Mouse (Mus musculus) MEL (cell line): ENCODE results near the gene 4930579F01Rik. TPM values are rescaled to one million over a fixed set of nuclear protein-coding genes. Genes with fewer than 3 reads are reported as not detected.

Source experiments
- DNase-seq: peaks from one replicate; pipeline ENCODE4 v3.0.0; 2011; ENCODE audit warnings: low read depth, low spot score
- H3K27ac ChIP-seq: 2 replicates; pipeline ENCODE4 v1.5.1; 2012; ENCODE audit warnings: low read depth, mild to moderate bottlenecking, control low read depth, low read length, moderate library complexity; ENCODE audit not compliant: control insufficient read depth
- H3K27me3 ChIP-seq, 2 experiments: fragments of 150-350 bp in 1 of 2; sonication (generic) in 1 of 2; 2 replicates each; pipeline ENCODE4 v1.6.1; 2012; ENCODE audit warnings: low read length in 2 of 2, mild to moderate bottlenecking in 2 of 2, improper control_type of control experiment in 1 of 2, moderate library complexity in 1 of 2; ENCODE audit not compliant: insufficient read depth in 2 of 2, control insufficient read depth in 1 of 2
- H3K36me3 ChIP-seq, 2 experiments: 2 replicates each; pipeline ENCODE4 v1.6.1; 2012 to 2014; ENCODE audit warnings: low read length in 2 of 2, improper control_type of control experiment in 1 of 2, inconsistent platforms in 1 of 2, mild to moderate bottlenecking in 1 of 2; ENCODE audit not compliant: insufficient read depth in 2 of 2, control insufficient read depth in 1 of 2
- H3K4me1 ChIP-seq, 2 experiments: fragments of 150-350 bp in 1 of 2; sonication (generic) in 1 of 2; 2 replicates each; pipeline ENCODE4 v1.6.1; 2012; ENCODE audit warnings: low read length in 2 of 2, improper control_type of control experiment in 1 of 2, mild to moderate bottlenecking in 1 of 2; ENCODE audit not compliant: insufficient read depth in 2 of 2, control insufficient read depth in 1 of 2
- H3K4me3 ChIP-seq, 2 experiments: fragments of 150-350 bp in 1 of 2; sonication (generic) in 1 of 2; 2 replicates each; pipeline ENCODE4 v1.5.1; 2012; ENCODE audit warnings: low read depth in 2 of 2, low read length in 2 of 2, mild to moderate bottlenecking in 2 of 2, moderate library complexity in 2 of 2, control low read depth in 1 of 2, improper control_type of control experiment in 1 of 2; ENCODE audit not compliant: control insufficient read depth in 1 of 2, insufficient read depth in 1 of 2
- H3K79me2 ChIP-seq: 2 replicates; pipeline ENCODE4 v1.6.1; 2012; ENCODE audit warnings: mild to moderate bottlenecking, low read length, moderate library complexity; ENCODE audit not compliant: control insufficient read depth, poor library complexity, insufficient read depth
- H3K9ac ChIP-seq: 2 replicates; pipeline ENCODE4 v1.6.1; 2012; ENCODE audit warnings: low read depth, mild to moderate bottlenecking, control low read depth, low read length, moderate library complexity; ENCODE audit not compliant: control insufficient read depth, poor library complexity, severe bottlenecking
- H3K9me3 ChIP-seq: fragments of 150-350 bp; sonication (generic); replicated peaks from 2 replicates; pipeline ENCODE4 v1.6.1; 2012; ENCODE audit warnings: mild to moderate bottlenecking, low read length, improper control_type of control experiment, moderate library complexity; ENCODE audit not compliant: insufficient read depth
- BHLHE40 ChIP-seq: IDR thresholded peaks from 2 replicates; pipeline ENCODE4 v1.6.1; 2012; ENCODE audit warnings: low read depth, mild to moderate bottlenecking, inconsistent platforms, low read length, improper control_type of control experiment, borderline replicate concordance
- CHD1 ChIP-seq: IDR thresholded peaks from 2 replicates; pipeline ENCODE4 v1.6.1; 2012; ENCODE audit warnings: low read depth, mild to moderate bottlenecking, inconsistent platforms, low read length, improper control_type of control experiment
- CHD2 ChIP-seq: IDR thresholded peaks from 2 replicates; pipeline ENCODE4 v1.6.1; 2011; ENCODE audit warnings: low read length, improper control_type of control experiment
- CTCF ChIP-seq, 3 experiments: IDR thresholded peaks in 2 of 3; conservative IDR thresholded peaks in 1 of 3; 2 replicates each; pipeline ENCODE4 v1.5.1; 2011 to 2012; ENCODE audit warnings: low read length in 3 of 3, low read depth in 2 of 3, mild to moderate bottlenecking in 2 of 3, improper control_type of control experiment in 1 of 3, inconsistent platforms in 1 of 3, mixed read lengths in 1 of 3, moderate library complexity in 1 of 3; ENCODE audit not compliant: control insufficient read depth in 1 of 3, insufficient read depth in 1 of 3, poor library complexity in 1 of 3, severe bottlenecking in 1 of 3
- E2F4 ChIP-seq: IDR thresholded peaks from 2 replicates; pipeline ENCODE4 v1.6.1; 2011; ENCODE audit warnings: low read depth, low read length, improper control_type of control experiment, borderline replicate concordance
- ELF1 ChIP-seq: IDR thresholded peaks from 2 replicates; pipeline ENCODE4 v1.6.1; 2014; ENCODE audit warnings: low read depth, mild to moderate bottlenecking, inconsistent platforms, low read length, improper control_type of control experiment, moderate library complexity
- EP300 ChIP-seq, 2 experiments: IDR thresholded peaks; 2 replicates each; pipeline ENCODE4 v1.6.1; 2011; ENCODE audit warnings: improper control_type of control experiment in 2 of 2, low read length in 2 of 2, low read depth in 1 of 2, mild to moderate bottlenecking in 1 of 2
- ETS1 ChIP-seq: IDR thresholded peaks from 2 replicates; pipeline ENCODE4 v1.6.1; 2012; ENCODE audit warnings: low read depth, mild to moderate bottlenecking, inconsistent platforms, low read length, improper control_type of control experiment, moderate library complexity
- GABPA ChIP-seq: IDR thresholded peaks from 2 replicates; pipeline ENCODE4 v1.6.1; 2012; ENCODE audit warnings: low read depth, mild to moderate bottlenecking, inconsistent platforms, low read length, improper control_type of control experiment, moderate library complexity
- HCFC1 ChIP-seq: IDR thresholded peaks from 2 replicates; pipeline ENCODE4 v1.6.1; 2012; ENCODE audit warnings: low read depth, mild to moderate bottlenecking, inconsistent platforms, low read length, improper control_type of control experiment, moderate library complexity
- JUND ChIP-seq: IDR thresholded peaks from 2 replicates; pipeline ENCODE4 v1.6.1; 2011; ENCODE audit warnings: low read depth, mild to moderate bottlenecking, improper control_type of control experiment, low read length
- MAX ChIP-seq: IDR thresholded peaks from 2 replicates; pipeline ENCODE4 v1.6.1; 2011; ENCODE audit warnings: low read length, improper control_type of control experiment
- NRF1 ChIP-seq: IDR thresholded peaks from 2 replicates; pipeline ENCODE4 v1.6.1; 2014; ENCODE audit warnings: low read depth, mild to moderate bottlenecking, inconsistent platforms, low read length, improper control_type of control experiment, moderate library complexity; ENCODE audit not compliant: poor library complexity, insufficient read depth, severe bottlenecking
- POLR2A ChIP-seq, 2 experiments: IDR thresholded peaks; 2 replicates each; pipeline ENCODE4 v1.6.1; 2011 to 2012; ENCODE audit warnings: low read length in 2 of 2, mild to moderate bottlenecking in 2 of 2, control low read depth in 1 of 2, improper control_type of control experiment in 1 of 2, low read depth in 1 of 2, moderate library complexity in 1 of 2; ENCODE audit not compliant: control insufficient read depth in 1 of 2, insufficient read depth in 1 of 2, poor library complexity in 1 of 2
- POLR2AphosphoS5 ChIP-seq: IDR thresholded peaks from 2 replicates; pipeline ENCODE4 v1.6.1; 2012; ENCODE audit warnings: low read depth, borderline replicate concordance, mild to moderate bottlenecking, inconsistent platforms, low read length, moderate library complexity, mixed read lengths
- RAD21 ChIP-seq: IDR thresholded peaks from 2 replicates; pipeline ENCODE4 v1.6.1; 2011; ENCODE audit warnings: mild to moderate bottlenecking, low read depth, low read length, improper control_type of control experiment
- RCOR1 ChIP-seq: IDR thresholded peaks from 2 replicates; pipeline ENCODE4 v1.6.1; 2012; ENCODE audit warnings: low read depth, mild to moderate bottlenecking, inconsistent platforms, low read length, improper control_type of control experiment
- SIN3A ChIP-seq: IDR thresholded peaks from 2 replicates; pipeline ENCODE4 v1.6.1; 2012; ENCODE audit warnings: low read length, improper control_type of control experiment, inconsistent platforms
- SMC3 ChIP-seq: IDR thresholded peaks from 2 replicates; pipeline ENCODE4 v1.6.1; 2011; ENCODE audit warnings: low read depth, low read length, improper control_type of control experiment
- TAL1 ChIP-seq: IDR thresholded peaks from 2 replicates; pipeline ENCODE4 v1.6.1; 2012; ENCODE audit warnings: mild to moderate bottlenecking, inconsistent platforms, low read length, moderate library complexity, mixed read lengths
- TCF12 ChIP-seq: IDR thresholded peaks from 2 replicates; pipeline ENCODE4 v1.6.1; 2014; ENCODE audit warnings: low read depth, mild to moderate bottlenecking, inconsistent platforms, low read length, improper control_type of control experiment, moderate library complexity
- UBTF ChIP-seq: IDR thresholded peaks from 2 replicates; pipeline ENCODE4 v1.6.1; 2012; ENCODE audit warnings: low read depth, mild to moderate bottlenecking, inconsistent platforms, low read length, improper control_type of control experiment, moderate library complexity, borderline replicate concordance; ENCODE audit not compliant: insufficient read depth
- USF1 ChIP-seq: IDR thresholded peaks from 2 replicates; pipeline ENCODE4 v1.6.1; 2014; ENCODE audit warnings: low read depth, mild to moderate bottlenecking, inconsistent platforms, low read length, improper control_type of control experiment, moderate library complexity
- ZKSCAN1 ChIP-seq: IDR thresholded peaks from 2 replicates; pipeline ENCODE4 v1.6.1; 2012; ENCODE audit warnings: low read depth, mild to moderate bottlenecking, inconsistent platforms, low read length, improper control_type of control experiment, moderate library complexity
- ZMIZ1 ChIP-seq: IDR thresholded peaks from 2 replicates; pipeline ENCODE4 v1.6.1; 2012; ENCODE audit warnings: low read depth, mild to moderate bottlenecking, inconsistent platforms, low read length, improper control_type of control experiment, moderate library complexity
- polyA plus RNA-seq, 2 experiments: library from polyadenylated mRNA; stranded (reverse) in 1 of 2; unstranded in 1 of 2; fragments of >175 nt in 1 of 2; fragments of >200 nt in 1 of 2; gene quantifications; 2 replicates each; pipeline versions ENCODE4 v1.2.1 to v1.2.4; 2012; ENCODE audit warnings: low replicate concordance in 2 of 2, low read depth in 1 of 2; ENCODE audit not compliant: insufficient read length in 2 of 2, insufficient read depth in 1 of 2, missing spikeins in 1 of 2
- total RNA-seq: library from RNA; depleted of rRNA; stranded (reverse); fragments of 300-350 nt; gene quantifications from 2 replicates; pipeline ENCODE4 v1.2.3, GENCODE M21; 2012

4930579F01Rik gene
- total and polyA plus RNA-seq, 3 experiments, result not detected

DNA sequence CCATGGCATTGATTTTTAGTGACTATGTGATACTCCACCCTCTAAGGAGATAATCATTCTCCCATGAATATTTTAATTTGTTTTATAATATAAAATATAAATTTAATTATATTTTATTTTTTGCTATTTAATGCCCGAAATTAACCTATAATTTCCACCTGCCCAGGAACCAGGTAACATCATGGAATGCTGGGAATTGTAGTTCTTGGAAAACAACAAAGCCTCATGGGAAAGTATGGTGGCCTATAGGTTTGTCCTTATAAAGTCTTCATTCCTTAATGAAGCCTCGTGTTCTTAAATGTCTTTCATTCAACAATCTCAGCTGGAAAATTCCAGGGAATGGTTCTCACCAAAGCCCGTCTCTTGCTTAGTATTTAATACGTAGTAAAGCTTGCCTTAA is 38.6 kb downstream of the 4930579F01Rik start:
- H3K4me1 ChIP-seq, result no peaks in the 10 kb centered on the region
- no peaks in the 10 kb centered on the region for H3K27me3 ChIP-seq
- no peaks in the 10 kb centered on the region for H3K9me3 ChIP-seq
- H3K27ac ChIP-seq, result no peak overlapping the region
- no peak overlapping the region for H3K4me3 ChIP-seq
- DNase-seq, result no peak
- no peak overlapping the region for H3K9ac ChIP-seq
- TF ChIP-seq SIN3A (no peak), RCOR1 (no peak), ELF1 (no peak), JUND (no peak)
- peaks cover 0 to 13% of the 10 kb centered on the region in 2 experiments; a peak in 2 of 4 replicates for H3K36me3 ChIP-seq
- H3K79me2 ChIP-seq, result no peaks in the 10 kb centered on the region

- Histone ChIP-seq H3K4me1 (no peaks in the 10 kb centered on the region), H3K9me3 (no peaks in the 10 kb centered on the region), H3K27ac (no peak overlapping the region), H3K79me2 (peaks cover 5% of the 10 kb centered on the region; the same call in 1 of the 2 replicates), H3K9ac (no peak overlapping the region), H3K27me3 (no peaks in the 10 kb centered on the region), H3K4me3 (no peak overlapping the region), H3K36me3 (peaks cover 3 to 15% of the 10 kb centered on the region in 2 experiments)
- TF ChIP-seq GABPA (no peak), E2F4 (no peak), CTCF (IDR thresholded peaks at IDR 0.05 in 2 of 3, conservative IDR thresholded peaks at IDR 0.05 in 1 of 3; ENCODE audit: control insufficient read depth in 1 of 3, insufficient read depth in 1 of 3, low read depth in 2 of 3, low read length in 3 of 3, poor library complexity in 1 of 3, severe bottlenecking in 1 of 3) (peak; percentile 14 to 18 (median 15); a peak in 2 of 6 replicates), POLR2AphosphoS5 (no peak), BHLHE40 (no peak)
- DNase-seq, result peak; percentile 37
Measured at GRCm38 (mm10) chr3:138148811-138149210, 44.8 kb downstream of the 4930579F01Rik start.

DNA sequence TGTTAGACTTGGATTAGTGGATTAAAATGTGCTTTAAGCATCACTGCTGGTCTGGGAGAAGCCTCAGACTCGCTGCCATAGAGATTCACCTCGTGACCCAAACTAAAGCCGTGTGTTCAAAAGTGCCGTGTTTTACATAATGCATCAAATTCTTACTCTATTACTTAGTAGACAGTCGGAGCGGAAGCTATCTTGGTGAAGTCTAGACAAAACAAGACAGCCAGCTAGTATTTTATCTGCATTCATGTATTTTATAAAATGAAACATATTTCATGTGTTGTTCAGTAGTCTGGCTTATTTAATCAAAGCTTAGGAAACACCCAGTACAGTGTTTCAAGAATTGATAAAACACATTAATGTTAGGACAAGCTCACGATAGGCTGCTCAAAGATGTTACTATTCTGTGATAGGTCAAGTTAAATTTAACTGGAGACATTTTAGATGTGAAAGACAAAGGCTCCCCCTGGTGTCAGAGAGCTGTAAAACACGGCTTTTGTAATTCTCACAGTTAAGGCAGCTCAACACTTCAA is 48.9 kb downstream of the 4930579F01Rik start, which contains the start of gene Mttp:
Gene Mttp (minus strand): TSS at position 327 of the 530 bp plus-strand sequence.
- H3K27me3 ChIP-seq, result no peaks in the 10 kb centered on the region
- H3K4me3 ChIP-seq, result peak within 1 kb of the TSS; percentile 81 to 89
- H3K4me1 ChIP-seq, result no peaks in the 10 kb centered on the region
- DNase-seq, result peak; percentile 93
- peaks cover 3 to 8% of the 10 kb centered on the region in 2 experiments for H3K36me3 ChIP-seq
- peak within 1 kb of the TSS; percentile 98 for H3K9ac ChIP-seq
- H3K9me3 ChIP-seq, result no peaks in the 10 kb centered on the region
- peaks cover 8% of the 10 kb centered on the region; the same call in 1 of the 2 replicates for H3K79me2 ChIP-seq
- H3K27ac ChIP-seq, result peak within 1 kb of the TSS; percentile 98
- TF ChIP-seq CHD2, result no peak
- TF ChIP-seq TAL1, result no peak
- peak in 1 of 2 experiments; percentile 59; a peak in 2 of 4 replicates for TF ChIP-seq POLR2A (IDR thresholded peaks at IDR 0.05; ENCODE audit: control insufficient read depth in 1 of 2, insufficient read depth in 1 of 2, low read depth in 1 of 2, low read length in 2 of 2, poor library complexity in 1 of 2)
- TF ChIP-seq MAX, result 0 out of 2 replicates have a peak, but pooled peaks have one; percentile 32
- TF ChIP-seq USF1, result peak; percentile 77
- no peak for TF ChIP-seq UBTF
- TF ChIP-seq NRF1, result no peak
- TF ChIP-seq CTCF (IDR thresholded peaks at IDR 0.05 in 2 of 3, conservative IDR thresholded peaks at IDR 0.05 in 1 of 3; ENCODE audit: control insufficient read depth in 1 of 3, insufficient read depth in 1 of 3, low read depth in 2 of 3, low read length in 3 of 3, poor library complexity in 1 of 3, severe bottlenecking in 1 of 3), result peak; percentile 35 to 95 (median 44); a peak in 4 of 6 replicates
- no peak for TF ChIP-seq ZKSCAN1
- peak; percentile 65; the same call in 1 of the 2 replicates for TF ChIP-seq BHLHE40
- TF ChIP-seq ZMIZ1, result no peak
- peak; percentile 51; the same call in 1 of the 2 replicates for TF ChIP-seq TCF12
- peak; percentile 95 for TF ChIP-seq SMC3
- TF ChIP-seq CHD1, result no peak
- peak; percentile 98 for TF ChIP-seq RAD21
- peak; percentile 57; the same call in 1 of the 2 replicates for TF ChIP-seq HCFC1
- peak; percentile 67; the same call in 1 of the 2 replicates for TF ChIP-seq ETS1
- TF ChIP-seq JUND, result peak; percentile 54; the same call in 1 of the 2 replicates
- peak; percentile 40 to 61 for TF ChIP-seq EP300 (IDR thresholded peaks at IDR 0.05; ENCODE audit: low read depth in 1 of 2, low read length in 2 of 2)
